Comparison of ENCODE assay signal across 16 mouse cellular contexts in genomic region chr5:37085241-37085640, GRCm38 (mm10). TPM values are rescaled to one million over a fixed set of nuclear protein-coding genes. Genes with fewer than 3 reads are reported as not detected.
DNase-seq lines count a peak whose midpoint lies in the region; ATAC-seq and TF ChIP-seq lines count a peak whose summit lies in the region.
"Had no signal": no experiment of that assay in that cellular context is flagged by ENCODE, and none has a peak within 500 bp of the region (broad histone marks: within the 10 kb centered on the region; RNA-seq: fewer than 3 reads in every experiment).

TSS of gene Gm1043 (plus strand) at chr5:37085370.

- no peak within 1 kb of the TSS for H3K4me2 ChIP-seq in forebrain, embryonic 16.5 days (ENCODE audit: low read length)
- no peak within 1 kb of the TSS for H3K4me2 ChIP-seq in kidney, embryonic 16.5 days (replicated peaks; ENCODE audit: low read depth, low read length)

- peaks cover 35% of the 10 kb centered on the region for H3K4me1 ChIP-seq in forebrain, embryonic 16.5 days (replicated peaks; ENCODE audit: control insufficient read depth, insufficient read depth, low read length)
- peaks cover 4% of the 10 kb centered on the region for H3K4me1 ChIP-seq in kidney, embryonic 16.5 days (ENCODE audit: insufficient read depth, low read length)

- H3K27ac ChIP-seq in layer of hippocampus, adult 2 months, result peak within 1 kb of the TSS; percentile 89
- peak within 1 kb of the TSS; percentile 89 for H3K27ac ChIP-seq in forebrain, embryonic 16.5 days (ENCODE audit: low read length)
- H3K27ac ChIP-seq in kidney, embryonic 16.5 days (ENCODE audit: low read length), result no peak within 1 kb of the TSS

- H3K9ac ChIP-seq in forebrain, embryonic 16.5 days (replicated peaks; ENCODE audit: low read depth, low read length), result no peak within 1 kb of the TSS
- no peak within 1 kb of the TSS for H3K9ac ChIP-seq in kidney, embryonic 16.5 days (replicated peaks; ENCODE audit: low read length)
- H3K9ac ChIP-seq: liver, postnatal 0 days had no signal

- WGBS in forebrain, embryonic 16.5 days, result 87% methylated on average over 16 of the region's 16 CpGs
- 72% methylated on average over 16 of the region's 16 CpGs for WGBS in kidney, embryonic 16.5 days

- intact Hi-C loops in left cerebral cortex, postnatal 14 days (cut with DNase I), result no loop called here

- H3K4me3 ChIP-seq in layer of hippocampus, adult 2 months, result no peak within 1 kb of the TSS
- no peak within 1 kb of the TSS for H3K4me3 ChIP-seq in forebrain, embryonic 16.5 days (replicated peaks; ENCODE audit: low read length)
- no peak within 1 kb of the TSS for H3K4me3 ChIP-seq in kidney, embryonic 16.5 days (ENCODE audit: low read length)

- H3K27me3 ChIP-seq in forebrain, embryonic 16.5 days (replicated peaks; ENCODE audit: control insufficient read depth, insufficient read depth, low read length), result no peaks in the 10 kb centered on the region; the same call in 1 of the 2 replicates
- H3K27me3 ChIP-seq in kidney, embryonic 16.5 days (ENCODE audit: insufficient read depth, low read length), result peaks cover 6% of the 10 kb centered on the region

- H3K9me3 ChIP-seq in forebrain, embryonic 16.5 days (ENCODE audit: control insufficient read depth, low read length), result no peaks in the 10 kb centered on the region
- H3K9me3 ChIP-seq in kidney, embryonic 16.5 days (ENCODE audit: low read length), result no peaks in the 10 kb centered on the region

- 0 out of 2 replicates have a peak, but pooled peaks cover 3% of the 10 kb centered on the region for H3K36me3 ChIP-seq in forebrain, embryonic 16.5 days (ENCODE audit: control insufficient read depth, insufficient read depth)
- no peaks in the 10 kb centered on the region for H3K36me3 ChIP-seq in kidney, embryonic 16.5 days (ENCODE audit: insufficient read depth, low read length)

- no peak for TF ChIP-seq CTCF in layer of hippocampus, adult 2 months (conservative IDR thresholded peaks at IDR 0.05)

- ATAC-seq in forebrain, embryonic 16.5 days, result no peak
- no peak for ATAC-seq in kidney, embryonic 16.5 days (ENCODE audit: low FRiP score, low TSS enrichment)
- ATAC-seq: liver, postnatal 0 days had no signal

- peak; percentile 49 to 60 for DNase-seq in cerebellum, postnatal 10 days
- DNase-seq in cerebellum, adult 8-10 months, result no peak
- DNase-seq in layer of hippocampus, adult 2 months (ENCODE audit: low spot score in 2 of 2), result no peak
- no peak for DNase-seq in layer of hippocampus, adult 9-11 months
- DNase-seq in left cerebral cortex, postnatal 14 days (ENCODE audit: low spot score in 2 of 2), result no peak
- no peak for DNase-seq in embryo, embryonic 11 days
- DNase-seq: adrenal gland, postnatal 10 days; cerebellum, adult 11-12 months; gastrocnemius, postnatal 25 days; kidney, adult 9 months; liver; liver, postnatal 0 days; right cerebral cortex, postnatal 25 days had no signal

RNA-seq across cellular contexts. Expression of gene Gm1043, which starts in this region (rescaled TPM):
- 10 to 100 TPM; 31.8 to 33.1 TPM for total RNA-seq in layer of hippocampus, adult 2 months (2021)
- polyA plus RNA-seq in forebrain, embryonic 16.5 days (2015; fragmentation: Nextera tagmentation; extraction: Ambion mirVana), result 2.6 and 4.3 TPM in 2 replicates
- 10 to 100 TPM; 26.0 to 28.3 TPM for total RNA-seq in left cerebral cortex, postnatal 14 days (2021)
- not detected in 2 replicates for polyA plus RNA-seq in kidney, embryonic 16.5 days (2015; fragmentation: Nextera tagmentation; extraction: Ambion mirVana)
- total RNA-seq: gastrocnemius, postnatal 25 days had no signal
- polyA plus RNA-seq: heart, postnatal 0 days; liver, postnatal 0 days had no signal

Comparison
In these comparisons a context has a peak if more than half of its experiments do, and no peak if none do; other contexts are left out.
1. DNase-seq: peak in cerebellum, postnatal 10 days (2 of 2); none in cerebellum, adult 8-10 months (single experiment), layer of hippocampus, adult 2 months (0 of 2), layer of hippocampus, adult 9-11 months (single experiment), left cerebral cortex, postnatal 14 days (0 of 2) and embryo, embryonic 11 days (single experiment).